ENCODE assay signal across 8 mouse cellular contexts in genomic region chrX:36195736-36196525, GRCm38 (mm10). TPM values are rescaled to one million over a fixed set of nuclear protein-coding genes. Genes with fewer than 3 reads are reported as not detected.
DNase-seq lines count a peak whose midpoint lies in the region; ATAC-seq lines count a peak whose summit lies in the region.

Gene Zcchc12, plus strand, starts transcription at chrX:36195904.

- no peaks in the 10 kb centered on the region for H3K9me3 ChIP-seq in embryonic facial prominence, embryonic 12.5 days
- no peaks in the 10 kb centered on the region for H3K9me3 ChIP-seq in hindbrain, embryonic 12.5 days (replicated peaks)
- no peaks in the 10 kb centered on the region for H3K9me3 ChIP-seq in neural tube, embryonic 11.5 days (ENCODE audit: control insufficient read depth, low read length)

- no peaks in the 10 kb centered on the region for H3K36me3 ChIP-seq in embryonic facial prominence, embryonic 12.5 days
- H3K36me3 ChIP-seq in hindbrain, embryonic 12.5 days: no peaks in the 10 kb centered on the region
- no peaks in the 10 kb centered on the region for H3K36me3 ChIP-seq in neural tube, embryonic 11.5 days (ENCODE audit: control insufficient read depth, insufficient read depth, low read length)

- intact Hi-C loops in left cerebral cortex, postnatal 10 days (cut with DNase I): no loop called here

- peak within 1 kb of the TSS; percentile 53 for H3K4me2 ChIP-seq in embryonic facial prominence, embryonic 12.5 days (replicated peaks)
- peak within 1 kb of the TSS; percentile 50 for H3K4me2 ChIP-seq in hindbrain, embryonic 12.5 days (replicated peaks)
- peak within 1 kb of the TSS; percentile 39 for H3K4me2 ChIP-seq in neural tube, embryonic 11.5 days (ENCODE audit: low read depth)

- H3K4me3 ChIP-seq in embryonic facial prominence, embryonic 12.5 days: peak within 1 kb of the TSS; percentile 19
- H3K4me3 ChIP-seq in hindbrain, embryonic 12.5 days: peak within 1 kb of the TSS; percentile 36
- peak within 1 kb of the TSS; percentile 22 for H3K4me3 ChIP-seq in neural tube, embryonic 11.5 days (ENCODE audit: low read depth, low read length)

- H3K4me1 ChIP-seq in embryonic facial prominence, embryonic 12.5 days: no peaks in the 10 kb centered on the region
- H3K4me1 ChIP-seq in hindbrain, embryonic 12.5 days: peaks cover 5% of the 10 kb centered on the region; the same call in 1 of the 2 replicates
- no peaks in the 10 kb centered on the region for H3K4me1 ChIP-seq in neural tube, embryonic 11.5 days (ENCODE audit: control insufficient read depth, insufficient read depth, low read length)

- peak; percentile 10 for DNase-seq in ovary, postnatal 36 days (ENCODE audit: low spot score)
- no peak for DNase-seq in ovary, adult 18-20 months (ENCODE audit: low spot score)
- peak in 1 of 2 experiments; percentile 66 for DNase-seq in left cerebral cortex, postnatal 10 days (ENCODE audit: extremely low spot score in 1 of 2, low spot score in 2 of 2)
- peak; percentile 18 for DNase-seq in neural tube, embryonic 11.5 days (ENCODE audit: low spot score)
- peak; percentile 61 for DNase-seq in thymus, postnatal 25 days
- DNase-seq in gastrocnemius, adult 8-10 months (ENCODE audit: low spot score in 2 of 2): no peak

- H3K27ac ChIP-seq in embryonic facial prominence, embryonic 12.5 days: no peak within 1 kb of the TSS
- H3K27ac ChIP-seq in hindbrain, embryonic 12.5 days: no peak within 1 kb of the TSS
- no peak within 1 kb of the TSS for H3K27ac ChIP-seq in neural tube, embryonic 11.5 days (ENCODE audit: low read depth, low read length)

- no peak within 1 kb of the TSS for H3K9ac ChIP-seq in embryonic facial prominence, embryonic 12.5 days
- H3K9ac ChIP-seq in hindbrain, embryonic 12.5 days: peak within 1 kb of the TSS; percentile 50
- no peak within 1 kb of the TSS for H3K9ac ChIP-seq in neural tube, embryonic 11.5 days (ENCODE audit: low read length)

- whole genome bisulfite sequencing in embryonic facial prominence, embryonic 12.5 days: 28% methylated on average over 25 of the region's 28 CpGs
- 26% methylated on average over 28 of the region's 28 CpGs for WGBS in hindbrain, embryonic 12.5 days
- 18% methylated on average over 26 of the region's 28 CpGs for WGBS in neural tube, embryonic 11.5 days

- ATAC-seq in embryonic facial prominence, embryonic 12.5 days (ENCODE audit: insufficient number of reproducible peaks, insufficient read depth, low FRiP score, low TSS enrichment): peak; percentile 64; the same call in 1 of the 2 replicates
- ATAC-seq in hindbrain, embryonic 12.5 days (ENCODE audit: low FRiP score): peak; percentile 62
- ATAC-seq in neural tube, embryonic 11.5 days (ENCODE audit: insufficient read depth, low FRiP score, low TSS enrichment): peak; percentile 49; the same call in 1 of the 2 replicates

- H3K27me3 ChIP-seq in embryonic facial prominence, embryonic 12.5 days: no peaks in the 10 kb centered on the region
- no peaks in the 10 kb centered on the region for H3K27me3 ChIP-seq in hindbrain, embryonic 12.5 days
- H3K27me3 ChIP-seq in neural tube, embryonic 11.5 days (ENCODE audit: control insufficient read depth, insufficient read depth, low read length): no peaks in the 10 kb centered on the region

RNA-seq across cellular contexts. Expression of gene Zcchc12, which starts in this region (rescaled TPM):
- 18.0 and 19.6 TPM in 2 replicates for polyA plus RNA-seq in embryonic facial prominence, embryonic 12.5 days (2016; fragmentation: Nextera tagmentation; extraction: Ambion mirVana)
- 69.7 and 73.9 TPM in 2 replicates for polyA plus RNA-seq in hindbrain, embryonic 12.5 days (2016; fragmentation: Nextera tagmentation; extraction: Ambion mirVana)
- 100 to 1,000 TPM in 1 of 2 experiments, 10 to 100 TPM in 1; 96.7 to 114 TPM for total RNA-seq in left cerebral cortex, postnatal 10 days (2021)
- polyA plus RNA-seq in neural tube, embryonic 11.5 days (2014; fragmentation: Nextera tagmentation; extraction: Ambion mirVana): 12.0 and 13.6 TPM in 2 replicates
- total RNA-seq in gastrocnemius, adult 8-10 months (2022): not detected

Comparison
In these comparisons a context has a peak if more than half of its experiments do, and no peak if none do; other contexts are left out.
1. RNA of gene Zcchc12 (total RNA-seq): 96.7 to 114 TPM in left cerebral cortex, postnatal 10 days; not detected in gastrocnemius, adult 8-10 months; every median in the first group is over 10 times any median in the second.
2. DNase-seq: peak in ovary, postnatal 36 days (single experiment), neural tube, embryonic 11.5 days (single experiment) and thymus, postnatal 25 days (single experiment); none in ovary, adult 18-20 months (single experiment) and gastrocnemius, adult 8-10 months (0 of 2).
3. Peak in every context shown above with its lines, with median percentiles within 50 percentile points of each other: ATAC-seq, H3K4me2 ChIP-seq and H3K4me3 ChIP-seq.